Mouse (Mus musculus) frontal cortex, adult (tissue): Measurements from ENCODE around the gene Megf11.

Source experiments
- ATAC-seq: cut with Nextera tagmentation; 2 replicates; pipeline ENCODE4 v1.9.2; 2017; ENCODE audit warnings: mild to moderate bottlenecking, moderate library complexity, mixed read lengths; ENCODE audit not compliant: low TSS enrichment

Gene Megf11

GRCm38 (mm10) chr9:64393914-64394596, 8.6 kb downstream of the Megf11 start:
- ATAC-seq = no peak

GRCm38 (mm10) chr9:64395238-64395920, 10.0 kb downstream of the Megf11 start:
- peak; percentile 74 for ATAC-seq

GRCm38 (mm10) chr9:64397108-64397507, 11.7 kb downstream of the Megf11 start:
- 0 out of 2 replicates have a peak, but pooled peaks have one; percentile 36 for ATAC-seq

- peak; percentile 34 for ATAC-seq
These were observed 13.7 kb downstream of the Megf11 start for GRCm38 (mm10) chr9:64399121-64399520.

- ATAC-seq = no peak
These were observed 16.7 kb downstream of the Megf11 start for GRCm38 (mm10) chr9:64402141-64402540.

- ATAC-seq = no peak
These were observed 21.4 kb downstream of the Megf11 start for GRCm38 (mm10) chr9:64406841-64407240.

GRCm38 (mm10) chr9:64407390-64407970, 22.1 kb downstream of the Megf11 start:
- ATAC-seq = no peak

GRCm38 (mm10) chr9:64408821-64409220, 23.4 kb downstream of the Megf11 start:
- ATAC-seq = no peak

GRCm38 (mm10) chr9:64420471-64420870, 35.0 kb downstream of the Megf11 start:
- ATAC-seq = no peak

GRCm38 (mm10) chr9:64421986-64422616, 36.7 kb downstream of the Megf11 start:
- no peak for ATAC-seq

GRCm38 (mm10) chr9:64423912-64424311, 38.5 kb downstream of the Megf11 start:
- ATAC-seq = no peak

- ATAC-seq = no peak
These were observed 50.7 kb downstream of the Megf11 start for GRCm38 (mm10) chr9:64436121-64436520.

- no peak for ATAC-seq
These were observed 54.7 kb downstream of the Megf11 start for GRCm38 (mm10) chr9:64440101-64440500.

- ATAC-seq = no peak
These were observed 60.6 kb downstream of the Megf11 start for GRCm38 (mm10) chr9:64445981-64446380.

GRCm38 (mm10) chr9:64447070-64447469, 61.6 kb downstream of the Megf11 start:
- ATAC-seq = no peak

GRCm38 (mm10) chr9:64447522-64447921, 62.1 kb downstream of the Megf11 start:
- no peak for ATAC-seq

- ATAC-seq = no peak
These were observed 67.3 kb downstream of the Megf11 start for GRCm38 (mm10) chr9:64452769-64453168.

- ATAC-seq = no peak
These were observed 68.8 kb downstream of the Megf11 start for GRCm38 (mm10) chr9:64454196-64454595.

- no peak for ATAC-seq
These were observed 70.5 kb downstream of the Megf11 start for GRCm38 (mm10) chr9:64455910-64456309.

- ATAC-seq = no peak
These were observed 72.2 kb downstream of the Megf11 start for GRCm38 (mm10) chr9:64457596-64457995.

GRCm38 (mm10) chr9:64461568-64462308, 76.3 kb downstream of the Megf11 start:
- ATAC-seq = no peak

- no peak for ATAC-seq
These were observed 77.4 kb downstream of the Megf11 start for GRCm38 (mm10) chr9:64462870-64463269.
